Mouse (Mus musculus): ENCODE measurements around the gene Acbd3.

DNA sequence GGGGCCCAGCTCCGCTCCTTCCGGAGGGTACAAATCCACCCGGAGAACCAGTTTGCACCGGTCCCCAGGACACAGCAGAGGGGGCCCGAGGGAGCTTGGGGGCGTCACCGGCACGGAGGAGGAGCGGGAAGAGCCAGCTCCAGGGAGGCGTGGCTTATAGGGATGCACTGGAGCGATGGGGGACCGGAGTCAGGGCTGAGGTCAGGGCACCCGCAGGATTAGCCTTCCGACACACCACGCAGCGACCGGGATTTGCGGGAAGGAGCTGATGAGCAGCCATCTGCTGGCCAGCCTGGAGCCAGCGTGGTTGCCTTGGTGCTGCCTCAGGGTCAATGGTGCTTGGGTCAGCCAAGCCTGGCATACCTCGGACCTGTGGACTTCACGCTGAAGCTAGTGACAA lies 68.3 kb downstream of the Acbd3 start:
- TF ChIP-seq GATA1 (IDR thresholded peaks at IDR 0.05; ENCODE audit: low read depth, low read length) (no peak), NRF1 (IDR thresholded peaks at IDR 0.05; ENCODE audit: insufficient read depth, low read depth, low read length, poor library complexity, severe bottlenecking) (no peak), NELFE (IDR thresholded peaks at IDR 0.05; ENCODE audit: low read depth, low read length) (no peak), TAL1 (IDR thresholded peaks at IDR 0.05; ENCODE audit: low read length) (no peak)

All from MEL (cell line).